Mouse (Mus musculus) ES-Bruce4 (cell line): ENCODE results near the gene Nfe2l1. TPM values are rescaled to one million over a fixed set of nuclear protein-coding genes. Genes with fewer than 3 reads are reported as not detected.

Source experiments
- H3K27ac ChIP-seq: 2 replicates; pipeline ENCODE4 v1.5.1; 2012; ENCODE audit warnings: low read length, inconsistent platforms; ENCODE audit not compliant: insufficient read depth
- H3K27me3 ChIP-seq: 2 replicates; pipeline ENCODE4 v1.6.1; 2012; ENCODE audit warnings: mild to moderate bottlenecking, low read length, inconsistent platforms; ENCODE audit not compliant: control insufficient read depth, poor library complexity, insufficient read depth, severe bottlenecking
- H3K36me3 ChIP-seq: 2 replicates; pipeline ENCODE4 v1.6.1; 2012; ENCODE audit warnings: inconsistent platforms, mild to moderate bottlenecking, low read length, moderate library complexity; ENCODE audit not compliant: control insufficient read depth, poor library complexity, insufficient read depth, severe bottlenecking
- H3K4me1 ChIP-seq: one replicate; pipeline ENCODE4 v1.8.1; 2011; ENCODE audit warnings: low read length; ENCODE audit not compliant: control insufficient read depth, insufficient read depth
- H3K4me3 ChIP-seq: 2 replicates; pipeline ENCODE4 v1.5.1; 2011; ENCODE audit warnings: low read depth, mild to moderate bottlenecking, low read length
- H3K9ac ChIP-seq: 2 replicates; pipeline ENCODE4 v1.6.1; 2012; ENCODE audit warnings: low read depth, mild to moderate bottlenecking, inconsistent platforms; ENCODE audit not compliant: poor library complexity, severe bottlenecking
- H3K9me3 ChIP-seq: replicated peaks from 2 replicates; pipeline ENCODE4 v1.6.1; 2012; ENCODE audit warnings: mild to moderate bottlenecking, low read length, inconsistent platforms; ENCODE audit not compliant: control insufficient read depth, poor library complexity, insufficient read depth, severe bottlenecking
- CTCF ChIP-seq: IDR thresholded peaks from one replicate; pipeline ENCODE4 v1.8.1; 2011; ENCODE audit warnings: low read depth, low read length
- EP300 ChIP-seq: IDR thresholded peaks from 2 replicates; pipeline ENCODE4 v1.6.1; 2011; ENCODE audit warnings: low read depth, low read length; ENCODE audit not compliant: insufficient read depth
- POLR2A ChIP-seq: IDR thresholded peaks from one replicate; pipeline ENCODE4 v1.8.1; 2011; ENCODE audit warnings: low read length; ENCODE audit not compliant: insufficient read depth
- polyA plus RNA-seq: library from polyadenylated mRNA; stranded (reverse); fragments of >200 nt; gene quantifications from 2 replicates; pipeline ENCODE4 v1.2.4, GENCODE M21; 2011; ENCODE audit warnings: low read depth; ENCODE audit not compliant: missing spikeins, insufficient read depth, insufficient read length

Nfe2l1 gene
- polyA plus RNA-seq, 1 experiment = 181 TPM

GRCm38 (mm10) chr11:96832541-96832940 is 2.8 kb upstream of the Nfe2l1 start:
- H3K27ac ChIP-seq = no peak overlapping the region
- peaks cover 4% of the 10 kb centered on the region for H3K36me3 ChIP-seq
- H3K27me3 ChIP-seq = no peaks in the 10 kb centered on the region
- H3K4me3 ChIP-seq = no peak overlapping the region
- H3K9ac ChIP-seq = no peak overlapping the region
- H3K4me1 ChIP-seq = no peaks in the 10 kb centered on the region
- TF ChIP-seq EP300 (no peak), POLR2A (no peak), CTCF (no peak)
- no peaks in the 10 kb centered on the region for H3K9me3 ChIP-seq

GRCm38 (mm10) chr11:96831516-96831915 is 1.7 kb upstream of the Nfe2l1 start:
- peak overlapping the region; percentile 49; the same call in 1 of the 2 replicates for H3K9ac ChIP-seq
- H3K9me3 ChIP-seq = no peaks in the 10 kb centered on the region
- TF ChIP-seq POLR2A = no peak
- TF ChIP-seq EP300 = peak; percentile 42; the same call in 1 of the 2 replicates
- H3K36me3 ChIP-seq = peaks cover 12% of the 10 kb centered on the region
- no peaks in the 10 kb centered on the region for H3K4me1 ChIP-seq
- no peaks in the 10 kb centered on the region for H3K27me3 ChIP-seq
- peak overlapping the region; percentile 94 for H3K27ac ChIP-seq
- peak overlapping the region; percentile 23; the same call in 1 of the 2 replicates for H3K4me3 ChIP-seq

- Histone ChIP-seq H3K27me3 (no peaks in the 10 kb centered on the region), H3K9ac (peak overlapping the region; percentile 72), H3K9me3 (no peaks in the 10 kb centered on the region), H3K4me1 (no peaks in the 10 kb centered on the region), H3K27ac (peak overlapping the region; percentile 91), H3K36me3 (peaks cover 19% of the 10 kb centered on the region), H3K4me3 (peak overlapping the region; percentile 88)
- TF ChIP-seq POLR2A (no peak), EP300 (no peak), CTCF (no peak)
Observed at GRCm38 (mm10) chr11:96830539-96831216, 910 bp upstream of the Nfe2l1 start.

GRCm38 (mm10) chr11:96829403-96829812 is 360 bp downstream of the Nfe2l1 start:
- peaks cover 2% of the 10 kb centered on the region for H3K4me1 ChIP-seq
- H3K36me3 ChIP-seq = peaks cover 22% of the 10 kb centered on the region
- peak overlapping the region; percentile 81 for H3K27ac ChIP-seq
- H3K4me3 ChIP-seq = peak overlapping the region; percentile 83
- H3K9me3 ChIP-seq = no peaks in the 10 kb centered on the region
- no peak for TF ChIP-seq CTCF
- TF ChIP-seq POLR2A = peak; percentile 68
- H3K27me3 ChIP-seq = no peaks in the 10 kb centered on the region
- peak overlapping the region; percentile 85 for H3K9ac ChIP-seq

GRCm38 (mm10) chr11:96828881-96829280 is 887 bp downstream of the Nfe2l1 start:
- H3K4me1 ChIP-seq = peaks cover 2% of the 10 kb centered on the region
- peaks cover 22% of the 10 kb centered on the region for H3K36me3 ChIP-seq

GRCm38 (mm10) chr11:96827917-96828316 is 1.9 kb downstream of the Nfe2l1 start:
- H3K36me3 ChIP-seq = peaks cover 22% of the 10 kb centered on the region
- H3K9ac ChIP-seq = no peak overlapping the region
- H3K27ac ChIP-seq = no peak overlapping the region
- peaks cover 2% of the 10 kb centered on the region for H3K4me1 ChIP-seq
- TF ChIP-seq CTCF (no peak), POLR2A (no peak), EP300 (no peak)
- no peak overlapping the region for H3K4me3 ChIP-seq
- no peaks in the 10 kb centered on the region for H3K9me3 ChIP-seq
- no peaks in the 10 kb centered on the region for H3K27me3 ChIP-seq

More at GRCm38 (mm10) chr11:96828881-96829280, 887 bp downstream of the Nfe2l1 start:
- no peaks in the 10 kb centered on the region for H3K9me3 ChIP-seq
- 0 out of 2 replicates have a peak overlapping the region, but pooled peaks have one; percentile 13 for H3K27ac ChIP-seq
- peak overlapping the region; percentile 85 for H3K9ac ChIP-seq
- peak overlapping the region; percentile 83 for H3K4me3 ChIP-seq
- no peaks in the 10 kb centered on the region for H3K27me3 ChIP-seq
- TF ChIP-seq CTCF (no peak), POLR2A (no peak)
